Mouse (Mus musculus) layer of hippocampus, adult 2 months (tissue): Measurements from ENCODE around the gene Pou4f1. TPM values are rescaled to one million over a fixed set of nuclear protein-coding genes. Genes with fewer than 3 reads are reported as not detected.
"Not testable (repeated sequence)": the region's sequence is repeated elsewhere in the genome, so short reads cannot be mapped to it uniquely, and the experiment has no call there.

Experiments used
- DNase-seq, 2 experiments: peaks; one replicate each; pipeline ENCODE4 v3.0.0; 2022; ENCODE audit warnings: low spot score in 2 of 2
- H3K27ac ChIP-seq: fragments of 200-600 bp; 2 replicates; pipeline ENCODE4 v1.8.1; 2022
- H3K4me3 ChIP-seq: fragments of 200-600 bp; 2 replicates; pipeline ENCODE4 v1.8.1; 2022; ENCODE audit warnings: mild to moderate bottlenecking
- CTCF ChIP-seq: fragments of 200-600 bp; conservative IDR thresholded peaks from 2 replicates; pipeline ENCODE4 v1.8.1; 2022; ENCODE audit warnings: antibody characterized with exemption, mild to moderate bottlenecking, moderate library complexity
- long read RNA-seq, 2 experiments: library from polyadenylated mRNA; stranded (forward); transcript quantifications; one replicate each; pipeline ENCODE4 v2.0.0; 2021; ENCODE audit warnings: borderline mapping rate in 2 of 2
- total RNA-seq, 2 experiments: library from RNA; stranded (reverse); gene quantifications; 2 replicates each; pipeline ENCODE4 v1.2.3; 2021

Gene Pou4f1
- not detected for total RNA-seq
- long read RNA-seq, experiment 1: 0 reads
- long read RNA-seq, experiment 2: 0 reads

DNA sequence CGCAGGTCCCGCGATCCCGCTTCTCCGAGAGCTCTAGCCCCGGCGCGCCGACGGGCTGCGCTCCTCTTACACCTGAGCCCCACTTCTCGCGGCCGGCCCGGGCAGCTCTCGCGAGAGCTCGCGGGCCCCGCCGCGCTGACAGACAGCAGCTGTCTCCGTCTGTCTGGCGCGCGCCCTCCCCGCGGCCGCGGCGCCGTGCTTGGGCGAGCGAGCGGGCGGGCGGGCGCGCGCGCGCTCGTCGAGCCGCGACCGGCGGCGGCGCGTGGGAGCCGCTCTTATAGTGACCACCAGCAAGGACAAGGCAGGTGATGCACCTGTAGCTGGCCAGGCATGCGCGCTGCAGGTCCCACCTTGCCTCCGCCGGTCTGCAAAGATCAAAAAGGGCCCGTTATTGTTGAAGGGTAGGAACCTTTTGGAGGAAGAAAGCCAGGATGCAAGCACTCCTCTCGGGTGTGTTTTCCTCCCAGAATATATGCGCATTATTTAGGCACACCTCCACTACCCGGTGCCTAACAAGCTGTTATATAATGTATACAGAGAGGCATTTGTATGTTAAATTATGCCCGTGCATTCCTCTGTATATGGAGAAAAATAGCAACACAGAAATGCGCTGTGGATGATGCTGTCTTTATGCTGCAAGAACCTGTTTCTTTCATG, at the start of gene Pou4f1:
Gene Pou4f1, minus strand, starts transcription at position 34 of the 657 bp plus-strand sequence.
- no peak for DNase-seq
- no peak within 1 kb of the TSS for H3K27ac ChIP-seq
- no peak within 1 kb of the TSS for H3K4me3 ChIP-seq
- TF ChIP-seq CTCF: no peak

DNA sequence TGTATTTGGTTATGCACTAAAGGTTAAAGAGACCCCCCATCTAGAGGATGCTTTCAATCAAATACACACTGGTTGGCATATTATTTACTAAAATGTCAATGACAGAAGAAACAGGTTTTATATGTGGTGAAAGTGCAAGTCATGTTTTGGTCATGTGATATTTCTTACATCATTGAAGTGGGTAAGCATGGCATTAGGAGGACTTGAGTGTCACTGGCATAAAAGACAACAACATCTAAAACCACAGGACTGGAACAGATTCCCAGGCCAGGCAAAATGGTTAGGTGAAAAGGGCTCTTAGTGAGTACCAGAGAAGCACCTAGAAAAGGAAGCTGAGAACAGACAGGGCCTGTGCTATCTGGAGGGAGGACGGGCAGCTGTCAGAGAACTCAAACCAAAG, 43.9 kb upstream of the Pou4f1 start:
- Histone ChIP-seq H3K27ac (no peak overlapping the region), H3K4me3 (no peak overlapping the region)
- DNase-seq: no peak
- TF ChIP-seq CTCF: no peak

- H3K4me3 ChIP-seq, DNase-seq, H3K27ac ChIP-seq: not testable (repeated sequence)
Observed at GRCm38 (mm10) chr14:104502761-104503160, 35.0 kb upstream of the Pou4f1 start.

DNA sequence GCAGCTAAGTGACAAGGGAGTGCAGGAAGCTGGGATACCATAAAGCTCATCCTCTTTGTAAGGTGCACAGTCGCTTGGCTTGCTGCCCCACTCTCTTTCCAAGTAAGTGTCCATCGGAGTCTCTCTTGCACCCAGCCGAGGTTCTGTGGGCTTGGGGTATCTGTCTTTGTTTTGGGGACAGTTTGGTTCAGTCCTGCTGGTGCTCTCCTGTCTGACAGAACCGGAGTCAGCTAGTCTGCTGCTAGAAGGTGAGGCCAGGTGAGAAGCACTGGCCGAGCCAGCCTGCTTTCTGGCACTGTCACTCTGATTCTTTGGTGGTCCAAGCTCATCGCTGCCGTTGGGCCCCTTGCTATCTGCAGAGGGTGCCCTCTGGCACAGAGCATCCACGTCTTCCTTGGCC, 12.0 kb upstream of the Pou4f1 start:
- no peak overlapping the region for H3K4me3 ChIP-seq
- TF ChIP-seq CTCF: no peak
- DNase-seq: no peak
- no peak overlapping the region for H3K27ac ChIP-seq

- H3K4me3 ChIP-seq: no peak overlapping the region
- no peak for DNase-seq
- no peak overlapping the region for H3K27ac ChIP-seq
- TF ChIP-seq CTCF: no peak
Observed at GRCm38 (mm10) chr14:104478593-104478992, 10.8 kb upstream of the Pou4f1 start.

GRCm38 (mm10) chr14:104477616-104478015, 9.8 kb upstream of the Pou4f1 start:
- no peak for DNase-seq
- no peak overlapping the region for H3K27ac ChIP-seq

DNA sequence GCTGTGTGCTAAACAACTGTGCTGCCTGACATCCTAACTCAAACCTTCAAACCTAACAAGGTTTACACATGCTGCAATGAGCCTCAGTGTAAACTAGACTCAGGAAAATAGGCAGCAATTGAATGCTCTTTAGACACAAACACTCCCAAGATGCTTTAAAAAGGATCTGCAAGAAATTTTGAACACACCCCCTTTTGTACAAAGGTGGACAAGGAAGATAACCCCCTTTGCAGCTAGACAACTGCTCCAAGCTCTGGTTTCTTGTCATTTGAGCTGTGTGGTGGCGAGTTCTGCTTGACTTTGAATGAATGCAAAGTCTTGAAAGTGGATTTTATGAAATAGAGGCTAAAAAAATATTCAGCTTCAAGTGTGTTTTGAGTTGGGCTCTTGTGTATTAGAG, 7.6 kb upstream of the Pou4f1 start:
- DNase-seq: no peak
- TF ChIP-seq CTCF: no peak
- Histone ChIP-seq H3K27ac (no peak overlapping the region), H3K4me3 (no peak overlapping the region)

More at GRCm38 (mm10) chr14:104477616-104478015, 9.8 kb upstream of the Pou4f1 start:
- no peak overlapping the region for H3K4me3 ChIP-seq
- TF ChIP-seq CTCF: no peak

GRCm38 (mm10) chr14:104468623-104468970, 798 bp upstream of the Pou4f1 start:
- no peak for TF ChIP-seq CTCF
- no peak overlapping the region for H3K27ac ChIP-seq
- no peak for DNase-seq
- H3K4me3 ChIP-seq: no peak overlapping the region

DNA sequence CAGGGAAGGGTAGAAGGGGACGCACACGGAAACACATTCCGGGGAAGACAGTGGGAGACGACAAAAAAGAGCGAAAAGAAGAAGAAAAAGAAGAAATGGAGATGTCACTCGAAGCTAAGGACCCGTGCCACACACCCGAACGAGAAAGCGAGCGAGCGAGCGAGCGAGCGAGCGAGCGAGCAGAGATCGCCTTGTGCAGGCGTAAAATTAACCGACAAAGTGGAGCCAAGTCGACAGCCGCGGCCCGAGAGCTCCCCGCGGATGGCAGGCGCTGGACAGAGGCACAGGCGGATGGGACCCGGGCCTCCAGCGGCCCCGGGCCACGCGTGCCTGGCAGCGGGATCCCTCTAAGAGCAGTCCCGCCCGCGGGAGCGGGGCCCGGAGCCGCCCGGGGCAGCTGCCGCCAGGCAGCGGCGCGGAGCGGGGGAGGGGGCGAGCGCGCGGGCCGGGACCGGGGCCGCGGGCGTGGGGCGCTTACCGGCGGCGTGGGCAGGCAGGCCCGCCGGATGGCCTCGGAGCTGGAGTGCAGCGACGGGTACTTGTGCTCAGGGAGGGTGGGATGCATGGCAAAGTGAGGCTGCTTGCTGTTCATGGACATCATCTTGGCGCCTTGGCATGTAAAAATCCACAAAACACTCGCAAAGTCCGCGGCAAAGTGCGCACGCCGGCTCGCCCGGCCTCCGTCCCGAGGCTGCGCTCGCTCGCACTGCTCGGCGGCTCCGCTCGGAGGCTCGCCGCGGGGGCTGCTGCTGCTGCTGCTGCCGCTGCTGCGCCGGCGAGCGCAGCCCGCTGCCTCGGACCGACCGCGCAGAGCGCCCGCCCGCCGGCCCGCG, 450 bp downstream of the Pou4f1 start:
- no peak for TF ChIP-seq CTCF
- Histone ChIP-seq H3K4me3 (no peak overlapping the region), H3K27ac (no peak overlapping the region)
- DNase-seq: no peak

DNA sequence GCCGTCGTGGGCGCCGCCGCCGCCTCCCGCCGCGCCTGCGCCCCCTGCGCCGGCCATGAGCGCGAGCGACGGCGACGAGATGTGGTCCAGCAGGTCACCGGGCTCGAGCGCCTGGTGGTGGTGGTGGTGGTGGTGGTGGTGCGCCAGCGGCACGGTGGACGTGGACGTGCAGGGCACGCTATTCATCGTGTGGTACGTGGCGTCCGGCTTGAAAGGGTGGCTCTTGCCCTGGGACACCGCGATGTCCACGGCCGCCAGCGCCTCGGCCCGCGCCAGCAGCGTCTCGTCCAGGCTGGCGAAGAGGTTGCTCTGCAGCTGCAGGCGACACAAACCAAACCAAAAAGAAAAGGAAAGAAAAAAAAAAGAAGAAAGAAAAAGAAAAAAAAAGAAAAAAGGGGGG, 1.2 kb downstream of the Pou4f1 start:
- Histone ChIP-seq H3K4me3 (no peak overlapping the region), H3K27ac (no peak overlapping the region)
- DNase-seq: no peak
- TF ChIP-seq CTCF: no peak

- no peak overlapping the region for H3K27ac ChIP-seq
- no peak for DNase-seq
Observed at GRCm38 (mm10) chr14:104465483-104466235, 2.1 kb downstream of the Pou4f1 start.

GRCm38 (mm10) chr14:104464841-104465240, 3.0 kb downstream of the Pou4f1 start:
- H3K27ac ChIP-seq: no peak overlapping the region
- TF ChIP-seq CTCF: no peak

More at GRCm38 (mm10) chr14:104465483-104466235, 2.1 kb downstream of the Pou4f1 start:
- TF ChIP-seq CTCF: no peak
- H3K4me3 ChIP-seq: no peak overlapping the region

GRCm38 (mm10) chr14:104463631-104464250, 4.1 kb downstream of the Pou4f1 start:
- Histone ChIP-seq H3K27ac (no peak overlapping the region), H3K4me3 (no peak overlapping the region)
- DNase-seq: no peak
- TF ChIP-seq CTCF: no peak

More at GRCm38 (mm10) chr14:104464841-104465240, 3.0 kb downstream of the Pou4f1 start:
- no peak for DNase-seq
- H3K4me3 ChIP-seq: no peak overlapping the region
